28 mouse cellular contexts compared by ENCODE assay signal in genomic region chr12:82978275-82978674, GRCm38 (mm10).
"Had no signal": no experiment of that assay in that cellular context is flagged by ENCODE, and none has a peak within 500 bp of the region (broad histone marks: within the 10 kb centered on the region; RNA-seq: fewer than 3 reads in every experiment).

No protein-coding gene starts in this region.

- H3K4me1 ChIP-seq: embryonic facial prominence, embryonic 10.5 days; embryonic facial prominence, embryonic 12.5 days; embryonic facial prominence, embryonic 13.5 days; embryonic facial prominence, embryonic 15.5 days; forebrain, embryonic 10.5 days; forebrain, embryonic 12.5 days; forebrain, embryonic 13.5 days; forebrain, embryonic 15.5 days had no signal

- H3K27ac ChIP-seq: embryonic facial prominence, embryonic 10.5 days; embryonic facial prominence, embryonic 12.5 days; embryonic facial prominence, embryonic 13.5 days; embryonic facial prominence, embryonic 15.5 days; forebrain, embryonic 10.5 days; forebrain, embryonic 12.5 days; forebrain, embryonic 13.5 days; forebrain, embryonic 15.5 days; gastrocnemius, adult 2 months; heart, adult 2 months had no signal

- H3K27me3 ChIP-seq: embryonic facial prominence, embryonic 12.5 days; embryonic facial prominence, embryonic 13.5 days; embryonic facial prominence, embryonic 15.5 days; forebrain, embryonic 12.5 days; forebrain, embryonic 13.5 days; forebrain, embryonic 15.5 days had no signal

- H3K4me2 ChIP-seq: embryonic facial prominence, embryonic 12.5 days; embryonic facial prominence, embryonic 13.5 days; embryonic facial prominence, embryonic 15.5 days; forebrain, embryonic 12.5 days; forebrain, embryonic 13.5 days; forebrain, embryonic 15.5 days had no signal

- H3K4me3 ChIP-seq: embryonic facial prominence, embryonic 10.5 days; embryonic facial prominence, embryonic 12.5 days; embryonic facial prominence, embryonic 13.5 days; embryonic facial prominence, embryonic 15.5 days; erythroblast, embryonic 14.5 days; forebrain, embryonic 10.5 days; forebrain, embryonic 12.5 days; forebrain, embryonic 13.5 days; forebrain, embryonic 15.5 days; gastrocnemius, adult 2 months; heart, adult 2 months had no signal

- H3K36me3 ChIP-seq: embryonic facial prominence, embryonic 10.5 days; embryonic facial prominence, embryonic 12.5 days; embryonic facial prominence, embryonic 13.5 days; embryonic facial prominence, embryonic 15.5 days; forebrain, embryonic 10.5 days; forebrain, embryonic 12.5 days; forebrain, embryonic 15.5 days had no signal

- DNase-seq: cerebellum, adult 2 months; cerebellum, adult 8-10 months; cerebellum, adult 9-10 months; cerebellum, adult 9-11 months; cerebellum, postnatal 10 days; cerebellum, postnatal 14 days; cerebellum, postnatal 25 days; cerebellum, postnatal 36 days; embryo, embryonic 11 days; forebrain, postnatal 0 days; gastrocnemius, adult 2 months; gastrocnemius, postnatal 10 days; gastrocnemius, postnatal 14 days; gastrocnemius, postnatal 25 days; gastrocnemius, postnatal 36 days; heart, adult 18-20 months; heart, adult 2 months had no signal

- H3K9ac ChIP-seq: embryonic facial prominence, embryonic 12.5 days; embryonic facial prominence, embryonic 13.5 days; embryonic facial prominence, embryonic 15.5 days; forebrain, embryonic 12.5 days; forebrain, embryonic 13.5 days; forebrain, embryonic 15.5 days; forebrain, postnatal 0 days had no signal

- ATAC-seq: forebrain, embryonic 13.5 days; forebrain, embryonic 14.5 days; forebrain, embryonic 15.5 days; forebrain, embryonic 16.5 days; forebrain, postnatal 0 days had no signal

- H3K9me3 ChIP-seq: embryonic facial prominence, embryonic 10.5 days; embryonic facial prominence, embryonic 12.5 days; embryonic facial prominence, embryonic 13.5 days; embryonic facial prominence, embryonic 15.5 days; forebrain, embryonic 10.5 days; forebrain, embryonic 12.5 days; forebrain, embryonic 13.5 days; forebrain, embryonic 15.5 days had no signal
